Mouse (Mus musculus) forebrain, embryonic 14.5 days (tissue): ENCODE measurements around the gene Prkaa1. TPM values are rescaled to one million over a fixed set of nuclear protein-coding genes. Genes with fewer than 3 reads are reported as not detected.

Experiments
- ATAC-seq: fragments of 200-750 bp; cut with Nextera tagmentation; 2 replicates; pipeline ENCODE4 v1.8.0; 2017; ENCODE audit warnings: mild to moderate bottlenecking, moderate library complexity
- DNase-seq: peaks from one replicate; pipeline ENCODE4 v3.0.0-alpha.2; 2015; ENCODE audit warnings: low spot score
- H3K27ac ChIP-seq: fragments of 300-500 bp; sonication (generic); 2 replicates; pipeline ENCODE4 v1.5.1; 2014; ENCODE audit warnings: low read depth, mild to moderate bottlenecking, control low read depth, low read length, moderate library complexity
- H3K27me3 ChIP-seq: fragments of 300-500 bp; sonication (generic); replicated peaks from 2 replicates; pipeline ENCODE4 v1.6.1; 2014; ENCODE audit warnings: low read length, control low read depth, mixed read lengths; ENCODE audit not compliant: control insufficient read depth, insufficient read depth
- H3K36me3 ChIP-seq: fragments of 300-500 bp; sonication (generic); 2 replicates; pipeline ENCODE4 v1.6.1; 2014; ENCODE audit warnings: low read length, control low read depth; ENCODE audit not compliant: control insufficient read depth, insufficient read depth
- H3K4me1 ChIP-seq: fragments of 300-500 bp; sonication (generic); 2 replicates; pipeline ENCODE4 v1.6.1; 2014; ENCODE audit warnings: antibody characterized with exemption, low read length, control low read depth; ENCODE audit not compliant: control insufficient read depth, insufficient read depth
- H3K4me2 ChIP-seq: fragments of 300-500 bp; sonication (generic); 2 replicates; pipeline ENCODE4 v1.6.1; 2014; ENCODE audit warnings: mild to moderate bottlenecking, control low read depth, low read length
- H3K4me3 ChIP-seq: fragments of 300-500 bp; sonication (generic); 2 replicates; pipeline ENCODE4 v1.5.1; 2014; ENCODE audit warnings: low read depth, low read length, control low read depth
- H3K9ac ChIP-seq: fragments of 300-500 bp; sonication (generic); 2 replicates; pipeline ENCODE4 v1.6.1; 2014; ENCODE audit warnings: mild to moderate bottlenecking, low read length, control low read depth, moderate library complexity
- H3K9me3 ChIP-seq: fragments of 300-500 bp; sonication (generic); replicated peaks from 2 replicates; pipeline ENCODE4 v1.6.1; 2016; ENCODE audit warnings: low read length, control low read depth, mixed read lengths; ENCODE audit not compliant: control insufficient read depth
- WGBS: fragments of 180-500 bp; shearing (Covaris S2); extraction: QIAGEN DNeasy Blood & Tissue Kit; methylation state at CpG from one replicate; pipeline ENCODE4 v1.1.7; 2014; 5-methylcytosine and 5-hydroxymethylcytosine counted together
- polyA plus RNA-seq: library from polyadenylated mRNA; unstranded; fragments of >200 nt; fragmentation: Nextera tagmentation; extraction: Ambion mirVana; gene quantifications from 2 replicates; pipeline ENCODE4 v1.2.1, GENCODE M21; 2014

Gene Prkaa1
- polyA plus RNA-seq, 1 experiment from 2014 or later, result 15.7 TPM

DNA sequence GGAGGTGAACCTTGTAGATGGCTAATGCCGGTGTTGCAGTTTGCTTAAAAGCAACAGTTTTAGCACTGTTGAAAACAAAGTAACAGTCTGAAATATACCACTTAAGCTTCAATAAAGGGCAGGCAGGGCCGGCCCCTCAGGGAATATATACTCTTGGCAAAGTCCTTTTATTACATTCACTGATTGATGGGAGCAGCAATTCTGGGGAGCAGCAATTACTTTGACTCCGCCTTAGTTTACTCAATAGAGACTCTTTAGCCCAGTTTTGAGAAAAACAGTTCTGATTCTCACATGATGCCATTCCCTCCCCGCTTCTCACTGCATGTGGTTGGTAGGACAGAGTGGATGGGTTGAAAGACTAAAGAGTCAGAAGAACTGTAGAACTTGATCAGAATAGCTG lies 5.5 kb downstream of the Prkaa1 start:
- Histone ChIP-seq H3K4me2 (no peak overlapping the region), H3K9me3 (no peaks in the 10 kb centered on the region), H3K27me3 (no peaks in the 10 kb centered on the region), H3K4me1 (peaks cover 17% of the 10 kb centered on the region; the same call in 1 of the 2 replicates), H3K27ac (no peak overlapping the region), H3K36me3 (no peaks in the 10 kb centered on the region), H3K9ac (no peak overlapping the region), H3K4me3 (no peak overlapping the region)
- no peak for DNase-seq
- ATAC-seq, result no peak
- WGBS, result 48% methylated on average over 4 of the region's 4 CpGs

DNA sequence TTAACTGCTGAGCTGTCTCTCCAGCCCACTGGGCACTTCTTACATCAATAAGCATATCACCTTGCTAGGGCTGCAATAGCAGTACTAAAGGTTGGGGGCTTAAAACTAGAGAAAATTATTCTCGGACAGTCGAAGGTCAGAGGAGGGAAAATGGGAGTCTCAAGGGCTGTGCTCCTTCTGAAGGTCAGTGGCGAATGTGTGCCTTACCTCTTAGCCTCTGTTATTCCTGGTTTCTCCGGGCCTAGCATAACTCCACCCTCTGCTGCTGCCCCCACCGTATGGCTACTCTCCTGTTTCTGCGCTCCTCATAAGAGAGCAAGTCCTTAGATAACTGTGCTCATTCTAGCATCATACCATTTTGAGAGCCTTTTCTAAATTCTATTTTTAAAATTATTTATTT lies 8.5 kb downstream of the Prkaa1 start:
- H3K36me3 ChIP-seq, result no peaks in the 10 kb centered on the region
- H3K4me3 ChIP-seq, result no peak overlapping the region
- ATAC-seq (no peak), DNase-seq (no peak)
- no peaks in the 10 kb centered on the region for H3K27me3 ChIP-seq
- H3K9ac ChIP-seq, result no peak overlapping the region
- H3K9me3 ChIP-seq, result no peaks in the 10 kb centered on the region
- no peak overlapping the region for H3K4me2 ChIP-seq
- WGBS, result 92% methylated on average over 6 of the region's 6 CpGs
- H3K4me1 ChIP-seq, result peaks cover 11% of the 10 kb centered on the region; the same call in 1 of the 2 replicates
- no peak overlapping the region for H3K27ac ChIP-seq

DNA sequence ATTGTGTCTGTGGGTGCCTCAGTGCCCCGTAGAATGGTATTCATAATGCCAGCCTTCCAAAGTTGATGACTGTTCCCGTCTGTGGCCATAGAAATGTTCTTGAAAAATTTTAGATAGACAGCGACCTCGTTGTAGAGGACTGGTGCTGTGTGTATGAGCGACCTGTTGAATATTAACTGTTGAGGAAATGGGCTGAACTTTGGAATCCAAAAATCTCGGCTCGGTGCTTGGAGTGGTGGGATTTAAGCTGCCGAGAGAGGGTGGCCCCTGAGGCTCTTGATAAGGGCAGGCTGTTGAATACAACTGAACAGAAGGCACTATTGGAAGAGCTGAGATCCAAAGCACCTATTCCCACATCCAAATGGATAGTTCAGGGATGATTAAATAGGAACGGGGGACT lies 11.0 kb downstream of the Prkaa1 start:
- ATAC-seq (no peak), DNase-seq (no peak)
- H3K9me3 ChIP-seq, result no peaks in the 10 kb centered on the region
- no peak overlapping the region for H3K27ac ChIP-seq
- H3K4me1 ChIP-seq, result peaks cover 3% of the 10 kb centered on the region; the same call in 1 of the 2 replicates
- H3K4me2 ChIP-seq, result no peak overlapping the region
- H3K9ac ChIP-seq, result no peak overlapping the region
- WGBS, result 89% methylated on average over 9 of the region's 9 CpGs
- H3K4me3 ChIP-seq, result no peak overlapping the region
- H3K27me3 ChIP-seq, result no peaks in the 10 kb centered on the region
- 0 out of 2 replicates have a peak, but pooled peaks cover 3% of the 10 kb centered on the region for H3K36me3 ChIP-seq

DNA sequence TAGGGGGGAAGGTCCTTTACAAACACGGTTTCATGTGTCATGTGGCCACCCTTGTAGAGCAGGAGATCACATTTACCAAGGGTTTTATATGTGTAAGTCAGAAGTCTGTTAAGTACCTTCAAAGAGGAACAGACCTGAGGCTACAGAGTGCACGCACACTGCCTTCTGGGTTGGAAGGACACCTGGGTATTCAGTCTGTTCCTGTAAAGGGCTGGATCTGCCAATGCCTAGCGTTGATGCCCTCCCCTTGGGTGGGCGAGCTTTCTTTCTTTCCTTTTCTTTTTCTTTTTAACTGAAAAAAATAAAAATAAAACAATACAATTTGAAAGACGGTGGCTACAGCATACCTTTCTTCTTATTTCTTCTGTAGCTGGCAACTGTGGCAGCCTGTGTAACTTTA lies 11.4 kb downstream of the Prkaa1 start:
- Histone ChIP-seq H3K4me3 (no peak overlapping the region), H3K36me3 (0 out of 2 replicates have a peak, but pooled peaks cover 3% of the 10 kb centered on the region), H3K4me2 (no peak overlapping the region), H3K27me3 (no peaks in the 10 kb centered on the region), H3K9me3 (no peaks in the 10 kb centered on the region), H3K4me1 (peaks cover 3% of the 10 kb centered on the region; the same call in 1 of the 2 replicates), H3K27ac (no peak overlapping the region), H3K9ac (no peak overlapping the region)
- no peak for ATAC-seq
- no peak for DNase-seq
- WGBS, result 62% methylated on average over 5 of the region's 5 CpGs

DNA sequence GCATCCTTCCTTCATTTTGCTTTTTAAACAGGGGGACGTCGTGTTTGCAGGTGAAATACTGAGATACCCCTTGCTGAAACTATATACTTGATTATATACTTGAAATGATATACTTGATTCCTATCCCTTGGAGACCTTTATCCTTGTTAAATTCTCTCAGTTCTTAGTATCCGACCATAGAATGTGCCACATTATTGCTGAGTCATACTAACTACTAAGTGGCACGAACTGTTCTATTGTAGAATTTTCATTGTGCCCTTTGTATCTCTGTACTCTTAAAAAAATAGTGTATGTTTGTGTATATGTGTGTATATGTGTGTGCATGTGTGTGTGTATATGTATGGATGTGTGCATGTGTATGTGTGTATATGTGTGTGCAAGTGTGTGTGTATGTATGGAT lies 12.7 kb downstream of the Prkaa1 start:
- Histone ChIP-seq H3K27ac (no peak overlapping the region), H3K36me3 (0 out of 2 replicates have a peak, but pooled peaks cover 3% of the 10 kb centered on the region), H3K27me3 (no peaks in the 10 kb centered on the region), H3K9me3 (no peaks in the 10 kb centered on the region), H3K4me1 (peaks cover 3% of the 10 kb centered on the region; the same call in 1 of the 2 replicates), H3K4me3 (no peak overlapping the region), H3K9ac (no peak overlapping the region), H3K4me2 (no peak overlapping the region)
- no peak for DNase-seq
- WGBS, result 85% methylated on average over 4 of the region's 4 CpGs
- ATAC-seq, result no peak

DNA sequence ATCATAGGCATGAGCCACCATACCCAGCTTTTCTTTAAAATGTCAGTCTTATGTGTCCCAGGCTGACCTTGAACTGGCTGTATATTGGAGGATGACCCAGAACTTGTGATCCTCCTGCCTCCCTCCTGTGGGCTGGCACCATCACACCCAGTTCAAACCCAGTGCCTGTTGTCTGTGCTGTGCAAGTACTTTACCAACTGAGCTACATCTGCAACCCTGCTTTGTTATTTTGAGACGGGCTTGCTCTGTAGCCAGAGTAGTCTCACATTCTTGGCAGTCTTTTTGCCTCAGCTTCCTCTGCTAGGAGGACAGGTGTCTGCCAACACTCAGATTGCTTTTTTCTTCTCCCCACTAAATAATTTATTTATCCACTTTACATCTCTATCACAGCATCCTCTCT lies 13.7 kb downstream of the Prkaa1 start:
- H3K9me3 ChIP-seq, result no peaks in the 10 kb centered on the region
- H3K27ac ChIP-seq, result no peak overlapping the region
- H3K4me2 ChIP-seq, result no peak overlapping the region
- H3K4me1 ChIP-seq, result peaks cover 3% of the 10 kb centered on the region; the same call in 1 of the 2 replicates
- DNase-seq (no peak), ATAC-seq (no peak)
- 0 out of 2 replicates have a peak, but pooled peaks cover 3% of the 10 kb centered on the region for H3K36me3 ChIP-seq
- H3K4me3 ChIP-seq, result no peak overlapping the region
- no peak overlapping the region for H3K9ac ChIP-seq
- 73% methylated on average over 1 of the region's 1 CpGs for WGBS
- no peaks in the 10 kb centered on the region for H3K27me3 ChIP-seq

DNA sequence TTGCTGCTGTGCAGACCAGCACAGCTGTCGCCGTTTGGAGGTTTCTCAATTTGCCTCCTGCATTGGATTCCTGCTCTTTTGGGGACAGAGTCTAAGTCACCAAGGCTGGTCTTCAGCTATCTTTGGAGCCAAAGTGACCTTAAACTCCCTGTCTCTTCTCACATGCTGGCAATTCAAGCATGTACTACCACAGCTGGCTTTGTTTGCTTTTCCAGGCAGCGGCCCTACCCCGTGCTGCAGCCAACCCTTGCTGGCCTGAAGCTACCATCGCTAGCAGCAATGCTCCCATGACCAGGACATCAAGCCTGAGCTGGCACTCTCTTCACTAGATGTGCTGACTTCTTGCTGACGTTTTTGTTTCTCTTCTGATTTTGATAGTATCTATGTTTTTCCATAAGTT lies 15.2 kb downstream of the Prkaa1 start:
- peaks cover 13% of the 10 kb centered on the region; the same call in 1 of the 2 replicates for H3K36me3 ChIP-seq
- H3K27ac ChIP-seq, result no peak overlapping the region
- no peak overlapping the region for H3K4me2 ChIP-seq
- H3K27me3 ChIP-seq, result no peaks in the 10 kb centered on the region
- H3K4me3 ChIP-seq, result no peak overlapping the region
- no peak overlapping the region for H3K9ac ChIP-seq
- DNase-seq (no peak), ATAC-seq (no peak)
- H3K4me1 ChIP-seq, result peaks cover 3% of the 10 kb centered on the region; the same call in 1 of the 2 replicates
- no peaks in the 10 kb centered on the region for H3K9me3 ChIP-seq
- 85% methylated on average over 6 of the region's 6 CpGs for WGBS

DNA sequence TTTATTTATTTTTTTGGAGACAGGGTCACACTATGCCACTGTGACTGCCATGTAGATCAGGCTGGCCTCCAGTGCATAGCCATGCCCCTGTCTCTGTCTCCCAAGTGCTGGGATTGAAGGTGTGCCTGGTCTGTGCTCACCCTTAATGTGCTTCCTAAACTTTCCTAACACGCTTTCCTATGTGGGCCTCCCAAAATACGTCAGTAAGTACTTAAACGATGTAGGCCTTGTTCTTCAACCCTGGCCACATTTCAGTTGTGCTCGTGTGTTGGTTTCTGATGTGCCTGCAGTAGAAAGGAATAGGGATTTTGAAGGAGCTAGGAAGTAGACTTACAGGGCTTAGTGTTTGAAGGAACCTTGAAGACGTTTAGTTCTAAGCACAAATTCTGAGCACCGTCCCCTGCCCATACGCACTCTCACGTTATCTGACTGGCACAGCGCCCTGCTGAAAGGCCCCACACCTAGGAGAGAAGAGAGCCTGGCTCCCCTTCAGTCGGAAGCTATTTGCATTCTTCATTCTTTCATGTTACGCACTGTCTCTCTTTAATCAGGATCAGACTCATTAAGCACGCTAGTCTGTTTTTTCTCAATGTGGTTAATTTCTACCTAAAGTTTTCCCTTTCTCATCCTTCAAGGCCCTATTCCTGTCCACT lies 21.6 kb downstream of the Prkaa1 start:
- no peak for ATAC-seq
- no peak for DNase-seq
- peaks cover 46% of the 10 kb centered on the region for H3K36me3 ChIP-seq

DNA sequence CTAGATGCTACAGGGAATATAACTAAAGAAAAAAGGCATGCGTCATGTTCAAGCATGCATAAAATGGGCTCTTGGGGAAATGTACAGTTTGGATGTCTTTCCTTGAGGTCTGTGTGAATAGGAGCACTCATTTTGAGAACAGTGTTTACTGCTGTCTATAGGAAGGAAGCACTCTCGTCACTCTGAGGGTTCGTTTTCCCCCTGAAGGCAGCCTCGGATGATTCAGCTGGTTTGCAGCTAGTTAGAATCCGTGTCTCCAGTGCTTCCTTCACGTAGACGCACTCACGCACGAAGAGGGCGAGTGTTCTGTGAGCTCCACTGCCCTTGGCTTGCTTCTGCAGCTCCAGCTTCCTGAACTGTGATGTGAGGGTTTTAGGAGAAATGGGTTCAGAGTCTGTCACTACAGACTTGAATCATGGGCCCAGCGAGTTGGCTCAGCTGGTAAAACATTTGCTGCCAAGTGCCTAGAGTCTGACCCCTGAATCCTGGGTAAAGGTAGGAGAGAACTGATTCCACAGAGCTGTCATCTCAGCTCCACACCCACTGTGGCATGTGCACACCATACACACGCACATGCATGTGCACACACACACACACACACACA lies 29.7 kb downstream of the Prkaa1 start:
- H3K36me3 ChIP-seq, result peaks cover 70% of the 10 kb centered on the region
- no peak overlapping the region for H3K4me3 ChIP-seq
- no peaks in the 10 kb centered on the region for H3K27me3 ChIP-seq
- WGBS, result 90% methylated on average over 12 of the region's 12 CpGs
- no peak for DNase-seq
- H3K4me1 ChIP-seq, result no peaks in the 10 kb centered on the region
- H3K4me2 ChIP-seq, result no peak overlapping the region
- no peaks in the 10 kb centered on the region for H3K9me3 ChIP-seq
- no peak for ATAC-seq
- H3K9ac ChIP-seq, result no peak overlapping the region
- no peak overlapping the region for H3K27ac ChIP-seq

More for the DNA sequence above, 21.6 kb downstream of the Prkaa1 start:
- Histone ChIP-seq H3K27me3 (no peaks in the 10 kb centered on the region), H3K4me1 (no peaks in the 10 kb centered on the region), H3K4me3 (no peak overlapping the region), H3K4me2 (no peak overlapping the region), H3K9ac (no peak overlapping the region), H3K9me3 (no peaks in the 10 kb centered on the region), H3K27ac (no peak overlapping the region)
- 69% methylated on average over 12 of the region's 12 CpGs for WGBS
